Mouse (Mus musculus): Measurements from ENCODE around the gene Pold4.

DNA sequence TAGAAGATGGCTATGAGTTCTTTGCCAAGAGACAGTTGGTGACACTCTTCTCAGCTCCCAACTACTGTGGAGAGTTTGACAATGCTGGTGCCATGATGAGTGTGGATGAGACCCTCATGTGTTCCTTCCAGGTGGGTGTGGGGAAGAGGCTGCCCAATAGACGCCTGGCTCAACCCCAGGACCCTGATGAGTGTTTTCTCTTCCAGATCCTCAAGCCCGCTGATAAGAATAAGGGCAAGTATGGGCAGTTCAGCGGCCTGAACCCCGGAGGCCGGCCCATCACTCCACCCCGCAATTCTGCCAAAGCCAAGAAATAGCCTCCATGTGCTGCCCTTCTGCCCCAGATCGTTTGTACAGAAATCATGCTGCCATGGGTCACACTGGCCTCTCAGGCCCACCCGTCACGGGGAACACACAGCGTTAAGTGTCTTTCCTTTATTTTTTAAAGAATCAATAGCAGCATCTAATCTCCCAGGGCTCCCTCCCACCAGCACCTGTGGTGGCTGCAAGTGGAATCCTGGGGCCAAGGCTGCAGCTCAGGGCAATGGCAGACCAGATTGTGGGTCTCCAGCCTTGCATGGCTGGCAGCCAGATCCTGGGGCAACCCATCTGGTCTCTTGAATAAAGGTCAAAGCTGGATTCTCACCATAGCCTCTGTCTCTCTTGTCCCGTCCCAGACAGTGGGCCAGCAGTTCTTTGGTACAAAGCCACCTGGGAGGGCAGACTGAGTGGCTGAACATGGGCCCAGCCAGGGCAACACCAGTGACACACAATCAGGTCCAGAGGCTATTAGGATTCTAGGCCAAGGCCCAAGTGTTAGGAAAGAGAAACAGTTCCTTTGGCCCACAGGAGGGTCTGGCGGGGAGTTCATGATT, 36.7 kb upstream of the Pold4 start:
- TF ChIP-seq POLR2AphosphoS5 (IDR thresholded peaks at IDR 0.05; ENCODE audit: insufficient replicate concordance, low read depth, low read length) (no peak; the same call in 1 of the 2 replicates), CTCF (IDR thresholded peaks at IDR 0.05; ENCODE audit: low read depth, low read length) (no peak), GATA2 (IDR thresholded peaks at IDR 0.05; ENCODE audit: borderline replicate concordance, low read depth, low read length) (no peak)

Data from G1E (cell line).